Mouse (Mus musculus) midbrain, embryonic 11.5 days (tissue): ENCODE measurements around the gene Nol7. TPM values are rescaled to one million over a fixed set of nuclear protein-coding genes. Genes with fewer than 3 reads are reported as not detected.

Source experiments
- ATAC-seq: fragments of 200-750 bp; cut with Nextera tagmentation; 2 replicates; pipeline ENCODE4 v1.8.0; 2017; ENCODE audit warnings: moderate TSS enrichment, moderate library complexity; ENCODE audit not compliant: low FRiP score
- DNase-seq: peaks from one replicate; pipeline ENCODE4 v3.0.0; 2015; ENCODE audit warnings: low spot score; ENCODE audit errors: missing footprints
- H3K27ac ChIP-seq: fragments of 300-500 bp; sonication (generic); 2 replicates; pipeline ENCODE4 v1.5.1; 2014; ENCODE audit warnings: low read depth, low read length
- H3K27me3 ChIP-seq: fragments of 300-500 bp; sonication (generic); 2 replicates; pipeline ENCODE4 v1.6.1; 2014; ENCODE audit warnings: mild to moderate bottlenecking, low read length, moderate library complexity, mixed read lengths; ENCODE audit not compliant: control insufficient read depth, insufficient read depth
- H3K36me3 ChIP-seq: fragments of 300-500 bp; sonication (generic); 2 replicates; pipeline ENCODE4 v1.6.1; 2014; ENCODE audit warnings: mild to moderate bottlenecking, low read length, moderate library complexity, mixed read lengths; ENCODE audit not compliant: control insufficient read depth, insufficient read depth
- H3K4me1 ChIP-seq: fragments of 300-500 bp; sonication (generic); 2 replicates; pipeline ENCODE4 v1.6.1; 2014; ENCODE audit warnings: low read length; ENCODE audit not compliant: control insufficient read depth, insufficient read depth
- H3K4me2 ChIP-seq: fragments of 300-500 bp; sonication (generic); 2 replicates; pipeline ENCODE4 v1.6.1; 2014; ENCODE audit warnings: mild to moderate bottlenecking, moderate library complexity
- H3K4me3 ChIP-seq: fragments of 300-500 bp; sonication (generic); 2 replicates; pipeline ENCODE4 v1.5.1; 2014; ENCODE audit warnings: low read depth, low read length
- H3K9ac ChIP-seq: fragments of 300-500 bp; sonication (generic); 2 replicates; pipeline ENCODE4 v1.6.1; 2014; ENCODE audit warnings: low read length
- H3K9me3 ChIP-seq: fragments of 300-500 bp; sonication (generic); 2 replicates; pipeline ENCODE4 v1.6.1; 2016; ENCODE audit warnings: low read length; ENCODE audit not compliant: control insufficient read depth
- WGBS: fragments of 180-500 bp; shearing (Covaris S2); extraction: QIAGEN DNeasy Blood & Tissue Kit; methylation state at CpG from one replicate; pipeline ENCODE4 v1.1.7; 2014; 5-methylcytosine and 5-hydroxymethylcytosine counted together
- polyA plus RNA-seq: library from polyadenylated mRNA; unstranded; fragments of >200 nt; fragmentation: Nextera tagmentation; extraction: Ambion mirVana; gene quantifications from 2 replicates; pipeline ENCODE4 v1.2.1, GENCODE M21; 2014

Nol7 gene
- polyA plus RNA-seq, 1 experiment from 2014 or later: 236 TPM

- H3K27ac ChIP-seq: no peak overlapping the region
- DNase-seq (no peak), ATAC-seq (no peak)
- H3K9me3 ChIP-seq: no peaks in the 10 kb centered on the region
- peak overlapping the region; percentile 73; the same call in 1 of the 2 replicates for H3K4me2 ChIP-seq
- H3K36me3 ChIP-seq: peaks cover 5% of the 10 kb centered on the region; the same call in 1 of the 2 replicates
- H3K4me1 ChIP-seq: peaks cover 6% of the 10 kb centered on the region; the same call in 1 of the 2 replicates
- no peak overlapping the region for H3K4me3 ChIP-seq
- H3K27me3 ChIP-seq: no peaks in the 10 kb centered on the region
- no peak overlapping the region for H3K9ac ChIP-seq
- WGBS: 88% methylated on average over 5 of the region's 5 CpGs
Measured at GRCm38 (mm10) chr13:43399576-43399975, 1.4 kb downstream of the Nol7 start.

GRCm38 (mm10) chr13:43412311-43412710, 14.1 kb downstream of the Nol7 start:
- WGBS: 87% methylated on average over 7 of the region's 7 CpGs
- Histone ChIP-seq H3K4me1 (no peaks in the 10 kb centered on the region), H3K27me3 (no peaks in the 10 kb centered on the region), H3K36me3 (peaks cover 9% of the 10 kb centered on the region), H3K27ac (no peak overlapping the region), H3K4me3 (no peak overlapping the region), H3K9me3 (no peaks in the 10 kb centered on the region), H3K4me2 (no peak overlapping the region), H3K9ac (no peak overlapping the region)
- ATAC-seq (no peak), DNase-seq (no peak)

GRCm38 (mm10) chr13:43413611-43414010, 15.4 kb downstream of the Nol7 start:
- H3K27me3 ChIP-seq: no peaks in the 10 kb centered on the region
- H3K9me3 ChIP-seq: no peaks in the 10 kb centered on the region
- DNase-seq (no peak), ATAC-seq (no peak)
- peaks cover 9% of the 10 kb centered on the region for H3K36me3 ChIP-seq
- no peak overlapping the region for H3K4me2 ChIP-seq
- 90% methylated on average over 2 of the region's 2 CpGs for WGBS
- H3K27ac ChIP-seq: no peak overlapping the region
- H3K4me1 ChIP-seq: no peaks in the 10 kb centered on the region
- no peak overlapping the region for H3K9ac ChIP-seq
- no peak overlapping the region for H3K4me3 ChIP-seq

DNA sequence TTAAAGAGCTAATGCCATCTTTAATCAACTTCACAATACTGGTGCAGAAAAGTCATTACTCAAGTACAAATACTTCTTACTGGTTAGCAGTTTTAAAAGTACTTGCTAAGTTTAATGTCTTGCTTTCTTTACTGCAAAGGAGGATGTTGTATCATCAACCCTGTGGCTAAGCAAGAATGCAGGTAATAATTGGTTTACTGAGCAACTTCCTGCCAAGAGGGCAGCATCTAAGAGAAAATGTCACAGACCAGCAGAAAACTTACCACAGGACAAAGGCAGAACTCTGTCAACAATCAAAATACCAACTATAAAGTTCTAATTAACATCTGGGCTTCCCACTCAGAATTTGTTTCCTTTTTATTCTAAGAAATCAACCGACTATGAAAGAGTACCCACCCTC, 17.1 kb downstream of the Nol7 start:
- WGBS: 75% methylated on average over 1 of the region's 1 CpGs
- Histone ChIP-seq H3K4me1 (no peaks in the 10 kb centered on the region), H3K27me3 (no peaks in the 10 kb centered on the region), H3K27ac (no peak overlapping the region), H3K4me2 (no peak overlapping the region), H3K4me3 (no peak overlapping the region), H3K9ac (no peak overlapping the region), H3K36me3 (peaks cover 13% of the 10 kb centered on the region), H3K9me3 (no peaks in the 10 kb centered on the region)
- DNase-seq (no peak), ATAC-seq (no peak)

DNA sequence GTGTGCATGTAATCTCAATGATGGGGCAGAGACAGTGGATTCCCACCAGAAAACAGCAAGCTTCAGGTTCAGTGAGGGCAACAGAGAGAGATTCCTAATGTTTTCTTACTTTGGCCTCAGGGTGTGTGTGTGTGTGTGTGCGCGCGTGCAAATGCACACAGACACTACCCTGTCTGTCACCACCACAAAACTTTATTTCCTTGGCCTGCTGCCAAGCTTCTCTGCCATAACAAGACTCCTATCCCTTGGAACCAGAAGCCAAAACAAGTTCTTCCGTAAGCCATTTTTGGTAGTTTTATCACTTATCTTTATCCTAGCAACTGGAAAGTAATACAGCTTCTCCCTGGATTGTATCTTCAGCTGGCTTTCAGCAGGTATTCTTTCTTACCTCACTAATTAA, 30.2 kb downstream of the Nol7 start:
- ATAC-seq (no peak), DNase-seq (no peak)
- WGBS: 100% methylated on average over 4 of the region's 4 CpGs
- Histone ChIP-seq H3K27ac (no peak overlapping the region), H3K4me2 (no peak overlapping the region), H3K9me3 (no peaks in the 10 kb centered on the region), H3K9ac (no peak overlapping the region), H3K4me3 (no peak overlapping the region), H3K27me3 (no peaks in the 10 kb centered on the region), H3K36me3 (no peaks in the 10 kb centered on the region), H3K4me1 (no peaks in the 10 kb centered on the region)

GRCm38 (mm10) chr13:43433395-43433794, 35.2 kb downstream of the Nol7 start:
- ATAC-seq (no peak), DNase-seq (no peak)
- WGBS: 89% methylated on average over 2 of the region's 2 CpGs
- H3K4me2 ChIP-seq: no peak overlapping the region
- no peaks in the 10 kb centered on the region for H3K9me3 ChIP-seq
- H3K4me1 ChIP-seq: no peaks in the 10 kb centered on the region
- no peak overlapping the region for H3K9ac ChIP-seq
- no peak overlapping the region for H3K4me3 ChIP-seq
- H3K36me3 ChIP-seq: no peaks in the 10 kb centered on the region
- H3K27ac ChIP-seq: no peak overlapping the region
- H3K27me3 ChIP-seq: no peaks in the 10 kb centered on the region

- Histone ChIP-seq H3K27ac (no peak overlapping the region), H3K4me3 (no peak overlapping the region), H3K9ac (no peak overlapping the region), H3K4me2 (no peak overlapping the region), H3K36me3 (no peaks in the 10 kb centered on the region), H3K9me3 (no peaks in the 10 kb centered on the region), H3K4me1 (no peaks in the 10 kb centered on the region), H3K27me3 (no peaks in the 10 kb centered on the region)
- DNase-seq (peak; percentile 69), ATAC-seq (no peak)
- WGBS: 95% methylated on average over 1 of the region's 1 CpGs
Measured at GRCm38 (mm10) chr13:43440376-43440775, 42.2 kb downstream of the Nol7 start.

- Histone ChIP-seq H3K9ac (no peak overlapping the region), H3K4me2 (no peak overlapping the region), H3K36me3 (no peaks in the 10 kb centered on the region), H3K4me3 (no peak overlapping the region), H3K4me1 (no peaks in the 10 kb centered on the region), H3K9me3 (no peaks in the 10 kb centered on the region), H3K27ac (no peak overlapping the region), H3K27me3 (no peaks in the 10 kb centered on the region)
- ATAC-seq: no peak
- DNase-seq: peak; percentile 66
- WGBS: 84% methylated on average over 1 of the region's 1 CpGs
Measured at GRCm38 (mm10) chr13:43442551-43442950, 44.4 kb downstream of the Nol7 start.

GRCm38 (mm10) chr13:43443706-43444105, 45.5 kb downstream of the Nol7 start:
- ATAC-seq (no peak), DNase-seq (peak; percentile 70)
- Histone ChIP-seq H3K4me3 (no peak overlapping the region), H3K4me2 (no peak overlapping the region), H3K9me3 (no peaks in the 10 kb centered on the region), H3K9ac (no peak overlapping the region), H3K36me3 (no peaks in the 10 kb centered on the region), H3K27ac (no peak overlapping the region), H3K27me3 (no peaks in the 10 kb centered on the region), H3K4me1 (no peaks in the 10 kb centered on the region)
- 92% methylated on average over 4 of the region's 4 CpGs for WGBS

- no peaks in the 10 kb centered on the region for H3K36me3 ChIP-seq
- 90% methylated on average over 3 of the region's 3 CpGs for WGBS
- no peak overlapping the region for H3K4me2 ChIP-seq
- H3K9me3 ChIP-seq: no peaks in the 10 kb centered on the region
- no peaks in the 10 kb centered on the region for H3K4me1 ChIP-seq
- no peaks in the 10 kb centered on the region for H3K27me3 ChIP-seq
- no peak overlapping the region for H3K4me3 ChIP-seq
- H3K27ac ChIP-seq: no peak overlapping the region
- H3K9ac ChIP-seq: no peak overlapping the region
- peak; percentile 31 for DNase-seq
- ATAC-seq: no peak
Measured at GRCm38 (mm10) chr13:43444717-43445116, 46.5 kb downstream of the Nol7 start.
